Mouse (Mus musculus): ENCODE measurements around the gene Rab3ip. TPM values are rescaled to one million over a fixed set of nuclear protein-coding genes. Genes with fewer than 3 reads are reported as not detected.

The Rab3ip gene
- polyA plus RNA-seq, 1 experiment from 2014 or later: 29.5 TPM

DNA sequence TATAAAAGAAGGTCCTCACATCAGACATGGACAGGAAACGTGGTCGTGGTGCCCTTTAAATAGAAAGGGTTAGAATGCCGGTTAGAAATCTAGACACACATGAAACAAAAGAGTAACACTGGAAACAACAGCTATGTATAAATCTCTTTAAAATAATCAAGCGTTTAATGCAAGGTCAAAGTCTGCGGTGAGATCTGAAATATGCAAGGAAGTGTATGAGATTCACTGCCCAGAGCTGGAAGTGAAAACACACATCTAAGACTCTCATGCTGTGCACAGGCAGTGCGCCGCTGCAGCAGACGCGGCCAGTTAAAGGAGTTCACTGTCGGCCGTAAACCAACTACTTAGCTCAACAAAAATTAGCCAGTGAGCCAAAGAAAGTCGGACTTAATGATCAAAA lies 15.5 kb downstream of the Rab3ip start:
- DNase-seq (ENCODE audit: low spot score) (no peak), ATAC-seq (no peak)
- 80% methylated on average over 12 of the region's 12 CpGs for WGBS
- H3K4me3 ChIP-seq (ENCODE audit: low read depth, low read length): no peak overlapping the region
- no peak overlapping the region for H3K9ac ChIP-seq (replicated peaks; ENCODE audit: low read depth)
- no peak overlapping the region for H3K27ac ChIP-seq (ENCODE audit: low read length)
- no peaks in the 10 kb centered on the region for H3K4me1 ChIP-seq (ENCODE audit: insufficient read depth, low read depth, low read length)
- no peak for TF ChIP-seq CTCF (IDR thresholded peaks at IDR 0.05)
- TF ChIP-seq EP300 (IDR thresholded peaks at IDR 0.05): no peak
- no peaks in the 10 kb centered on the region for H3K9me3 ChIP-seq (ENCODE audit: low read length)
- H3K27me3 ChIP-seq (replicated peaks; ENCODE audit: insufficient read depth, low read length): no peaks in the 10 kb centered on the region
- H3K36me3 ChIP-seq (ENCODE audit: insufficient read depth, low read length): peaks cover 21% of the 10 kb centered on the region
- H3K4me2 ChIP-seq (replicated peaks; ENCODE audit: low read depth, low read length): no peak overlapping the region

DNA sequence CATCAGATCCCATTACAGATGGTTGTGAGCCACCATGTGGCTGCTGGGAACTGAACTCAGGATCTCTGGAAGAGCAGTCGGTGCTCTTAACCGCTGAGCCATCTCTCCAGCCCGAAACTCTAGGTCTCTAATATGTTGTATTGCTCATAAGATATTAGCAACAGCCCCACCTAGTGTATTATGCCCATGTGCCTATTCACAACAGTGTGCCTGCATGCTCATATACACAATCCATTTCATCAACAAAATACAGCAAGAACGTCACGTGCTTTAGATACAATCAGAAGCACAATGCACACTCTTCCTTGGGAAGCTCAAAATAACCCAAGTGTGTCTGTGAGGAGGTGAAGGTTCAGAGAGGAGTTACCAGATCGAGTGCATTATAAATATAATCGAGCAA lies 16.8 kb downstream of the Rab3ip start:
- Histone ChIP-seq H3K27ac (ENCODE audit: low read length) (no peak overlapping the region), H3K4me3 (ENCODE audit: low read depth, low read length) (no peak overlapping the region), H3K27me3 (replicated peaks; ENCODE audit: insufficient read depth, low read length) (no peaks in the 10 kb centered on the region), H3K36me3 (ENCODE audit: insufficient read depth, low read length) (peaks cover 19% of the 10 kb centered on the region), H3K9me3 (ENCODE audit: low read length) (no peaks in the 10 kb centered on the region), H3K9ac (replicated peaks; ENCODE audit: low read depth) (no peak overlapping the region), H3K4me2 (replicated peaks; ENCODE audit: low read depth, low read length) (no peak overlapping the region), H3K4me1 (ENCODE audit: insufficient read depth, low read depth, low read length) (no peaks in the 10 kb centered on the region)
- 82% methylated on average over 7 of the region's 7 CpGs for WGBS
- ATAC-seq: no peak
- DNase-seq (ENCODE audit: low spot score): no peak
- TF ChIP-seq EP300 (IDR thresholded peaks at IDR 0.05) (no peak), CTCF (IDR thresholded peaks at IDR 0.05) (0 out of 2 replicates have a peak, but pooled peaks have one; percentile 9)

DNA sequence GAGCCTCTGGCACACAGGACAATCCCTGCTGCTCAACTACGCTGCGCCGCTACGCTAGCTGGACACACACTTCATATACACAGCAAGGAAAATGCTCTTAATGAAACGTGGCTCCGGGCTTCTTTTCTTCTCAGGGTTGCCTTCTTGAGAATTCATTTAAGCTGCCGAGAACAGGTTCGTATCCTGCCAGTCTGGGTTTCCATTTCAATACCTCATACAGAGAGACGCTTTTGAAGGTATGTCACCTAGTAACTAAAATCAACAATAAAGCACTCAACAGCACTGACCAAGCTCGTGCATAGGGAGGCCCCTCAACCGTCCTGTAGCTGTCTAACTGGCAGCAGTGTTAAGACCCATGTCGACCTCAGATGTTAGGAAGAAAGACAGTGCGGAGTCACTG lies 18.2 kb downstream of the Rab3ip start:
- Histone ChIP-seq H3K36me3 (ENCODE audit: insufficient read depth, low read length) (peaks cover 7% of the 10 kb centered on the region; the same call in 1 of the 2 replicates), H3K9ac (replicated peaks; ENCODE audit: low read depth) (no peak overlapping the region), H3K4me2 (replicated peaks; ENCODE audit: low read depth, low read length) (no peak overlapping the region), H3K4me3 (ENCODE audit: low read depth, low read length) (no peak overlapping the region), H3K27ac (ENCODE audit: low read length) (no peak overlapping the region), H3K4me1 (ENCODE audit: insufficient read depth, low read depth, low read length) (no peaks in the 10 kb centered on the region), H3K9me3 (ENCODE audit: low read length) (no peaks in the 10 kb centered on the region), H3K27me3 (replicated peaks; ENCODE audit: insufficient read depth, low read length) (no peaks in the 10 kb centered on the region)
- TF ChIP-seq EP300 (IDR thresholded peaks at IDR 0.05) (no peak), CTCF (IDR thresholded peaks at IDR 0.05) (no peak)
- DNase-seq (ENCODE audit: low spot score) (no peak), ATAC-seq (no peak)
- WGBS: 73% methylated on average over 13 of the region's 13 CpGs

DNA sequence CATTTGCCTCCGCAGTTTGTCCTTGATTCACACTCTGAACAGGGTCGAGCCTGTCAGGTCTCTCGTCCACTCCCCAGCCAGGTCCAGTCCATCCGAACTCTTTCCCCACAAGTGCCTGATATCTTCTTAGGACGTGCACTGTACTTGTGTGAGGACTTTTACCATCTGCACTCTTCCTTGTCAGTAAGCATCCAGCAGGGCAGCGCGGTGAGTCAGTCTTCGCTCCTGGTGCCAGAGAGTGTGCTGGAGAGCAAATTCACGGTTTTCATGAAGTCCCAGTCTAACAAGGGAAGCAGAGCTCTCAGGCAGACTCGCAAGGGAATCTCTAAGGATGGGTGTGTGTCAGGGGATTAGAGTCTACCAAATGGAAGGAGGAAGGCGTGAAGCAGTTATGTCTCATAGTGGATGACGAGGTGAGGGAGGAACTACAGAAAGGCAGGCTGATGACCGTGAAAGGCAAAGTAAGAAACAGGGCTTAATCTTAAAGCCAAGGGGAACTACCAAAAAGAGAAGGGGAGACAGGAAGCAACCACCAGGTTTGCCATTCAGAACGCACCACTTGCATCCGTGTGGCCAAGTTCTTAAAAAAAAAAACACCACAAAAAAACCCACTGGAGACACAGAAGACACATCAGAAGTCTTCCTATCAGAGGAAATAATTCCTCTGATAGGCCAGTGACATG lies 18.9 kb downstream of the Rab3ip start:
- no peak for TF ChIP-seq EP300 (IDR thresholded peaks at IDR 0.05)
- no peak for TF ChIP-seq CTCF (IDR thresholded peaks at IDR 0.05)
- H3K4me2 ChIP-seq (replicated peaks; ENCODE audit: low read depth, low read length): no peak overlapping the region
- no peak overlapping the region for H3K9ac ChIP-seq (replicated peaks; ENCODE audit: low read depth)
- WGBS: 86% methylated on average over 15 of the region's 15 CpGs
- ATAC-seq (no peak), DNase-seq (ENCODE audit: low spot score) (no peak)
- H3K27me3 ChIP-seq (replicated peaks; ENCODE audit: insufficient read depth, low read length): no peaks in the 10 kb centered on the region
- no peak overlapping the region for H3K27ac ChIP-seq (ENCODE audit: low read length)
- no peaks in the 10 kb centered on the region for H3K9me3 ChIP-seq (ENCODE audit: low read length)
- H3K36me3 ChIP-seq (ENCODE audit: insufficient read depth, low read length): peaks cover 5% of the 10 kb centered on the region; the same call in 1 of the 2 replicates
- H3K4me3 ChIP-seq (ENCODE audit: low read depth, low read length): no peak overlapping the region
- no peaks in the 10 kb centered on the region for H3K4me1 ChIP-seq (ENCODE audit: insufficient read depth, low read depth, low read length)

DNA sequence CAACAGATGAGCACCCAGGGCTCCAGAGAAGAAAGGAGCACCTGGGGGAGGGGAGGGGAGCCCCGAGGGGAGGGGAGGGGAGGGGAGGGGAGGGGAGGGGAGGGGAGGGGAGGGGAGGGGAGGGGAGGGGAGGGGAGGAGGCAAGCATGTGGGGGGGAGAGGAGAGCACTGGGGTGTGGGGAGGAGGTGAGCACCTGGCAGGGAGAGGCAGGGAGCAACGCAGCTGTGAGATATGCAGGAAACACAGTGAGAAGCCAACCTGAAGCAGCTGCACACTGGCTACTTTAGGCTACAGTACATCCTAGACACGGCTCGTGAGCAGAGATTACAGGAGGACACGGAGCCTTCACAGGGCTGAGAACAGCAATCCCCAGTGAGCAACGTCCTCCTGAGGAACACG lies 19.6 kb downstream of the Rab3ip start:
- Histone ChIP-seq H3K9ac (replicated peaks; ENCODE audit: low read depth) (no peak overlapping the region), H3K36me3 (ENCODE audit: insufficient read depth, low read length) (peaks cover 5% of the 10 kb centered on the region; the same call in 1 of the 2 replicates), H3K9me3 (ENCODE audit: low read length) (no peaks in the 10 kb centered on the region), H3K4me3 (ENCODE audit: low read depth, low read length) (no peak overlapping the region), H3K27ac (ENCODE audit: low read length) (no peak overlapping the region), H3K27me3 (replicated peaks; ENCODE audit: insufficient read depth, low read length) (no peaks in the 10 kb centered on the region), H3K4me1 (ENCODE audit: insufficient read depth, low read depth, low read length) (no peaks in the 10 kb centered on the region), H3K4me2 (replicated peaks; ENCODE audit: low read depth, low read length) (no peak overlapping the region)
- TF ChIP-seq EP300 (IDR thresholded peaks at IDR 0.05): no peak
- no peak for TF ChIP-seq CTCF (IDR thresholded peaks at IDR 0.05)
- ATAC-seq (no peak), DNase-seq (ENCODE audit: low spot score) (no peak)
- WGBS: 72% methylated on average over 6 of the region's 7 CpGs

DNA sequence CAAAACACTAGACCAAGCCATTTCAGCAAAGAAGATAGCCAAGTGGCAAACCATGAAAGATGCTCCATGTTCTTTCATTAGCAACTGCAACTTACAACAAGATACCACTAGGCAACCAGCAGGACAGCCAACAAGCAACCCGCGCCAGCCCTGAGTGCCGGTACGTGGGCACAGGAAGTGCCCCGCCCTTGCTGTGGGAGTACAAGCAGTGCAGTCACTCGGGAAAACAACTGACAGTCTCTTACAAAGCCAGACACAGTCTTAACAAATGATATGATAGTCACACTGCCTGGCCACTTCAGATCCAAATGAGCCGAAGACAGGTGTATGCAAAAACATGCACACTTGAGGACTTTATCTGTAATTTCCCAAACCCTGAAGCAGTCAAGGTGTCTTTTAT lies 20.1 kb downstream of the Rab3ip start:
- Histone ChIP-seq H3K4me2 (replicated peaks; ENCODE audit: low read depth, low read length) (no peak overlapping the region), H3K27me3 (replicated peaks; ENCODE audit: insufficient read depth, low read length) (no peaks in the 10 kb centered on the region), H3K36me3 (ENCODE audit: insufficient read depth, low read length) (peaks cover 5% of the 10 kb centered on the region; the same call in 1 of the 2 replicates), H3K27ac (ENCODE audit: low read length) (no peak overlapping the region), H3K4me1 (ENCODE audit: insufficient read depth, low read depth, low read length) (no peaks in the 10 kb centered on the region), H3K9me3 (ENCODE audit: low read length) (no peaks in the 10 kb centered on the region), H3K9ac (replicated peaks; ENCODE audit: low read depth) (no peak overlapping the region), H3K4me3 (ENCODE audit: low read depth, low read length) (no peak overlapping the region)
- no peak for TF ChIP-seq CTCF (IDR thresholded peaks at IDR 0.05)
- TF ChIP-seq EP300 (IDR thresholded peaks at IDR 0.05): no peak
- DNase-seq (ENCODE audit: low spot score) (peak; percentile 37), ATAC-seq (no peak)
- 45% methylated on average over 7 of the region's 7 CpGs for WGBS
